Mouse (Mus musculus) A20 (cell line): ENCODE measurements around the gene Ldlrad1.

Source experiments
- DNase-seq: peaks from one replicate; pipeline ENCODE4 v3.0.0-alpha.2; 2011; ENCODE audit warnings: low read depth, low spot score

Ldlrad1 gene

GRCm38 (mm10) chr4:107208880-107209279, at the start of gene Ldlrad1:
Gene Ldlrad1, plus strand, starts transcription at chr4:107209180.
- DNase-seq: no peak

DNA sequence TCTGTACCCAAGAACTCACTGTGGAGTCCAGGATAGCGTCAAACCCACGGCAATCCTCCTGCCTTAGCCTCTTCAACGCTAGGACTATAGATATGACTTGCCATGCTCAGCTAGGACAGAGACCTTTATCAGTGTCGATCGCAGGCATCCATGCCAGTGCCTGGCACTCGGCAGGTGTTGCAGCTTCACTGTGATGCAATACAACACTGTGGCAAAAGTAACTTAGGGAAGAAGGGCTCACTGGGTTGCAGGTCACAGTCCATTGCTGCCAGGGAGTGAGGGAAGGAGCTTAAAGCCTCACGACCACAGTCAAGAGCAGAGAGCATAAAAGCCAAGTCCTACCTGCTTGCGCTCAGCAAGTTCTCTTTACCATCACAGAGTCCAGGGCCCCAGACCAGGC, 48.8 kb upstream of the Ldlrad1 start:
- DNase-seq: no peak

- no peak for DNase-seq
These were observed 45.6 kb upstream of the Ldlrad1 start for GRCm38 (mm10) chr4:107163341-107163740.

GRCm38 (mm10) chr4:107163756-107164587, 45.0 kb upstream of the Ldlrad1 start:
- peak; percentile 73 for DNase-seq

GRCm38 (mm10) chr4:107166700-107167099, 42.3 kb upstream of the Ldlrad1 start:
- DNase-seq: no peak

DNA sequence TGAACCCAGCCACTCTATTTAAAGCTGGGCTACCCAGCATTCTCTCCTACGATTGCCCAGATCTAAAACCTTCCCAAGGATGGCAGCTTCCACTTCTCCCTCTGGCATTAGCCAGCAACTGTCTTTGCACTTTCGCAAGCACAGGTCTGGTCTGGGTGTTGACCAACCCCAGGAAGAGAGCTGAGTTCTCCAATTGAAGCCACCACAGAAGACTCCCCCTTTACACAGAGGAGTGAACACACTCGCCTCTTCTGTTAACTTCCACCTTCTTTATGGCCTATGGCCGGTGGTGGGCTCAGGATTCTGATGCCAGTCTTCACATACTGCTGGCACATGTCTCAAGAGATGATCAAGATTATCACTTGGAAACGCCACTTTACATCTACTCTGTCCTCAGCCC, 41.2 kb upstream of the Ldlrad1 start:
- DNase-seq: no peak

DNA sequence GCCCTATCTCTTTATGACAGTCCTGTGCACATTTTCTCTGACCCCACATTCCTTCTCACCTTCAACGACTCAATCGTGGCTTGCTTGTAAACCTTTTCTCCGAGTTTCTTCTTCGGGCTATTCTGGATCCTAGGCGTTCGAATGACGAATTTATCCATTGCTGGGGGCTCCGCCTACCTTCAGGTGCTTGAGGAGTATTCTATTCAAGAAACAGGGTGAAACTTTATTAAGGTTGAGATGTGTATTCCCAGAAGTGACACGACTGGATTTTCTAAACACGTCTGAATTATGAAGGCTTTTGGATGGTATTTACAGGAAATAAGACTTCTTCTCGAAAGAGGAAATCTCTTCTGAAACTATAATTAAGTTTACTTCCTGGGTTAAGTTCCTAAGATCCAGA, 31.5 kb upstream of the Ldlrad1 start:
- DNase-seq: no peak

DNA sequence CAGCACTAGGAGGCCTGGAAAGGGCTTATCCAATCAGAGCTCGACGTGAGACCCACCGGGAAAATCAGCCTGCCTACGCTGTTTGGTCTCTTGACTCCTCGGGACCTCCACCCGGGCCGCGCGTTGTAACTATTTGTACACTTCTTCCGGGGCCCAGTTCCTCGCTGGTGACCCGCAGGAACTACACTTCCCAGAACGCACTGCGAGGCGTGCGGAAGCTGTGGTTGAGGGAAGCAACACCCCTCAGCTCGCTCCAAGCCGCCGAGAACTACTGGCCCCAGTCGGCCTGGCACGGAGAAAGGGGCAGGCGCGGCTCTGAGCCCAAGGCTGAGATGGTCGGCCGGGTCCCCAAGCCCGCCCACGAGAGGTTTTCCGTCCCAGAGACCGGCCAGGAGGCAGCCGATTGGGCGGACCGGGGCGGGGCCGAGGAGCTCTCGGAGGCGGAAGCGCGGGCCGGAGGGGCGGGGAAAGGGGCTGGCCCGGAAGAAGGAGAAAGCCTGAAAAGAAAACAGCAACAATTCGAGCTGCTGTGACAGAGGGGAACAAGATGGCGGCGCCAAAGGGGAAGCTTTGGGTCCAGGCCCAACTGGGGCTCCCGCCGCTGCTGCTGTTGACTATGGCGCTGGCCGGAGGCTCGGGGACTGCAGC, 30.7 kb upstream of the Ldlrad1 start, which contains the start of gene Tmem59:
TSS of gene Tmem59 (plus strand) at position 218 of the 648 bp plus-strand sequence.
- peak; percentile 98 for DNase-seq

DNA sequence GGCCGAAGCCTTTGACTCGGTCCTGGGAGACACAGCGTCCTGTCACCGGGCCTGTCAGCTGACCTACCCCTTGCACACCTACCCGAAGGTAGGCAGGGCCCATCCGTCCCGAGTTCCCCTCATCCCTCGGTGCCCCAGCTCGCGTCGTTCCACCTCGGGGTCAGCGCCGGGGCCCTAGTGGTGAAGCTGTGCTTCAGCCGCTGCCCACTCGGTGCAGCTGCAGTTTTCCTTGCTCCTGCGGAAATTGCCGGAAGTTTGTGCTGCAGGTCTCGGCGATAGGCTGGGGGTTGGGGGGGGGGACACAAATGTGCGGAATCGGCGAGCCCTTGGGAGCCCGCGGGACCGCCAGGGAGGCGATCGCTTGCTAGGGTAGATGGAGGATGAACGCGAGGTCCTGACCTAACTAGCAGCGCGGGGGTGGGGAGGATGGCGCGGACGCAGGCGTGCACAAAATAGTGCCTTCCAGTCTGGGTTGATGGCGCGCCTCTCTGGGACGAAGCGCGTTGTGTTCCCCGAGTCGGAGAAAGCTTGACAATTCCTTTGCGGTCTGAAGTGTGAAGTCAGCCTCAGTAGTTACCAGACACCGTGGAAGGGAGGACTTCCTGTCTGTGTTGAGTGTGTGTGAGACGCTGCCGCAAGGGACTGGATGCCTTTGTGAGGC, 30.0 kb upstream of the Ldlrad1 start, which contains the start of gene Tceanc2:
TSS of gene Tceanc2 (minus strand) at position 287 of the 661 bp plus-strand sequence.
- DNase-seq: peak; percentile 75

- no peak for DNase-seq
These were observed 29.4 kb upstream of the Ldlrad1 start for GRCm38 (mm10) chr4:107179561-107179960.

DNA sequence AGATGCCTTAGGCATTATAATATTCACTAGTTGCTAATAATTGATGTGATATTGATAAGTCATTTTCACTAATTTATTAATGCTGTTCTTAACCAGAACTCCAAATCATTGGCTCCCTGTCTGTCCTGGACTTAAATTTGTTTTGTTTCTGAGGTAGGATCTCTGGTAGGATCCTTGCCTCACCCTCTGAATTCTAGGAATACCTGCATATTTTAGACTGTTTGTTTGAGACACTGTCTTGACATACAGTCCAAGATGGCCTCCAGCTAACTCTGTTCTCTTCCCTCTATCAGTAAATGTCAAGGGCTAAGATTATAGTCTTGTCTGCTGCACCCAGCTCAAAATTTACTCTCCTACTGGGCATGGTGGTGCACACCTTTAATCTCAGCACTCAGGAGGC, 28.2 kb upstream of the Ldlrad1 start:
- no peak for DNase-seq

DNA sequence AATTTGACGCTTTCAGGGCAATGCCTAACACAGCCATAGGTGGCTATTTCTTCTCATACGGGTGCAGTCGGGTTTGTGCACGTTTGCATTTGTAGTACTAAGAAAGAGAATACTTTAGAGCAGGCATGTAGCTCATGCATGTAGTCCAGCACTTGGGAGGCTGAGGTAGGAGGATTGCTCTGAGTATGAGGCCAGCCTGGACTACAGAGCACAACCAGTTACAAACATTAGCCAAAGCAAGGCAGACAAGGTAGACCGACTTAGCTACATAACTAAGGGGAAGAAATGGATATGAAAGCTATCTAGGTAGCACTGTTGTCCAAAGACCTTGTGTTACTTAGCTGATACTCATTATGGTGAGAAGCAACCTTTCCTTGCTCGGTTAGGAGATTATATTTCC, 27.1 kb upstream of the Ldlrad1 start:
- no peak for DNase-seq

DNA sequence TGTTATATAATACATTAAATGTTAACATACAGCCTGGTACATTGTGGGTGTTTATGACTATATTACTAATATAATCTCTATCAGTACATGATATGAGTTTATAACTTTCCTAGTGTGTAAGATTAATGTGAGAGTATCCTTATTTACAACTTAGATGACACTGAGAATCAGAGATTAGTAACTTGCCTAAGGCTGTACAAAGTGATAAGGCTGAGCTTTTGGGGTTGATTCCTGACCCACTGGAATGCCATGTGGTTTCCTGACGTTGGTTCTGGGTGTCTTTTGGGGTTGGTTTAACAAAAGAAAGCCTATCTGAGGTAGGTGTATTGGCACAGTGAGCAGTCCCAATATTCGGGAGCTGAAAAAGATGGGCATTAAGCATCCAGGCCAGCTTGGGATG, 26.2 kb upstream of the Ldlrad1 start:
- DNase-seq: no peak

GRCm38 (mm10) chr4:107183203-107183602, 25.8 kb upstream of the Ldlrad1 start:
- no peak for DNase-seq

- DNase-seq: no peak
These were observed 23.3 kb upstream of the Ldlrad1 start for GRCm38 (mm10) chr4:107185703-107186102.

- peak; percentile 57 for DNase-seq
These were observed 15.1 kb upstream of the Ldlrad1 start for GRCm38 (mm10) chr4:107193841-107194240.

GRCm38 (mm10) chr4:107196454-107196853, 12.5 kb upstream of the Ldlrad1 start:
- DNase-seq: no peak

- DNase-seq: no peak
These were observed 10.9 kb upstream of the Ldlrad1 start for GRCm38 (mm10) chr4:107198072-107198471.

DNA sequence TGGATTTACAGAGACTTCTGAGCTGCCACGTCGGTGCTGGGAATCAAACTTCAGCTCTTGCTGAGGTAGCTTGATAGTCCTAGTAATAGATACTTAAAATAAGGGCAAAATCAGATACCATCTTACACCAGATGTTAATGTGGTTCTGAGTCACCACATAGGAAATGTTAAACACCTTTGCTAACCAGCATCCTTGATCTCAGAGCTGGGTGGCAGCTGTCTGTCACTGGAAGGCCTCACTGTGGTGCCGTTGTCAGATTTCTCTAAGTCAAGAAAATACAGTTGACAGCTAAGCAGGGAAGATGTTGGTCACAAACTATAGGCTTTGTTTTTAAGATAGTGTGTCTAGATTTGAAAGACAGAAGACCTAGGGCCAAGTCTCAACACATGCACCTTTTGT, 7.2 kb upstream of the Ldlrad1 start:
- DNase-seq: no peak

DNA sequence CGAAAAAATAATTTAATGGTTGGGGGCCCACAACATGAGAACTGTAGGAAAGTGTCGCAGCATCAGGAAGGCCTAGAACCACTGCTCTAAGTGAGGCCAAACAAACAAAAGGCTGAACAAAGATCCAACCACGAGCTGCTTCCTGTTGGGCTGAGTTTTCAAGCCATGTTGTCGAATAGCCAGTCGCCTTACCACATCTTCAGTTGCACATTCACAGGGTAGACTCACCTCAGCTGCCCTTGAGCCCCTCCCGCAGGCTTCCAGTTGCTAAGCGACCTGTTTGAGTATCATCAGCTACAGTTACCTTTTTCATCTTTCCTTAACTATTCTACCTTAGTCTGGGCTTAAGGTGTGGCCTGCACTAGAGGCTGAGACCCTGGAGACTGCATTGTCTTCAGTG, 6.0 kb upstream of the Ldlrad1 start:
- no peak for DNase-seq

- no peak for DNase-seq
These were observed 2.0 kb upstream of the Ldlrad1 start for GRCm38 (mm10) chr4:107207016-107207415.

DNA sequence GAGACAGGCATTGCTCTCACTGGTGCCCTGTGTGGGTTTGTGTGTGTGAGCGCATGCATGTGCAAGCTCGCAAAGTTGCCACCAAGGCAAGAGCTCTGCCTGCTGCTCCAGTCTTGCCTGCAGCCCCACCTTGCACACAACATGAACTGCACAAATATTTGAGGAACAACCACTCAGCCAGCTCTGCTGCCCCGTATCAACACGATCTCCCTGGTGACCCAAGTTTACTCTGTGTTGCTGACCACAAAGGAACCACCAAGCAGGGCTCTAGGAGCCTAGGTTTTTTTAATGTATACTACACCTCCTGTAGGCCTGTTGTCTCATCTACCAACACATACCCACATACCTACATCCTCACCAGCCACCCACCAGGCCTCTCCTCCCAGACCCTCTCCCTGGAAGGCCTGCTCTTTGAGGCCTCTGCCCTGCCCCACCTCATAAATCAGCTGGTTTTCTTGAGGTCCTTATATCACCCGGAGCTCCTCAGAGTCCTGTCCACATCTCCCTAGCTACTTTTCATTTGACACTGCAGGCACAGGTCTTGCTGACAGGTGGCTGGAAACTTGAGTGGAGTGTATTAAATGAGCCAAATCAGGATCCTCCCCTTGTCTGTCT, 1.6 kb downstream of the Ldlrad1 start:
- no peak for DNase-seq
